Mouse (Mus musculus) gastrocnemius, postnatal 36 days (tissue): ENCODE measurements around the gene Vdr. TPM values are rescaled to one million over a fixed set of nuclear protein-coding genes. Genes with fewer than 3 reads are reported as not detected.

Source experiments
- DNase-seq, 2 experiments: peaks; one replicate each; pipeline ENCODE4 v3.0.0; 2022
- intact Hi-C: fragments of 180-260 bp; cut with DNase I; formaldehyde crosslinking; loops from one replicate; pipeline ENCODE4 v1.15.1; 2025
- total RNA-seq, 2 experiments: library from RNA; stranded (reverse); gene quantifications; 2 replicates each; pipeline ENCODE4 v1.2.3; 2021

The Vdr gene
- total RNA-seq, 2 experiments from 2014 or later = 0.13 to 0.15 TPM

DNA sequence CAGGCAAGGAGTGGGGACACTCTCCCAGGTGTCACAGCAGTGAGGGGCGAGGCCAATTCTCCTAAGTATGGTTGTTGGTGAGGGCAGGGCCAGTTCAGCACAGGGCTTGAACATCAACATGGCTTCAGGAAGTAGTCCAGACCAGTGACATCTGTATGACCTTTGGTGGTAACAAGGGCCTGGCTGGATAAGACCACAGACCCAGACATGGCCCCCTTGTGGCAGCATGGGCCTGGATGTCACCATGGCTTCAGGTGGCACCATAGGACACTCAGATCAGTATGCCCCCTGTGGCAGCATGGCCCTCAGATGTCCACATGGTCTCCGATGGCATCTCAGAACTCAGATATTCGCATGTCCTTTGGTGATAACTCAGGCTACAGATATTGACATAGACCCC is 58.1 kb downstream of the Vdr start:
- no peak for DNase-seq
- intact Hi-C loops = loop anchor here (5.0 kb wide), 1 partner anchor 100 kb away; no protein-coding TSS in a partner anchor

DNA sequence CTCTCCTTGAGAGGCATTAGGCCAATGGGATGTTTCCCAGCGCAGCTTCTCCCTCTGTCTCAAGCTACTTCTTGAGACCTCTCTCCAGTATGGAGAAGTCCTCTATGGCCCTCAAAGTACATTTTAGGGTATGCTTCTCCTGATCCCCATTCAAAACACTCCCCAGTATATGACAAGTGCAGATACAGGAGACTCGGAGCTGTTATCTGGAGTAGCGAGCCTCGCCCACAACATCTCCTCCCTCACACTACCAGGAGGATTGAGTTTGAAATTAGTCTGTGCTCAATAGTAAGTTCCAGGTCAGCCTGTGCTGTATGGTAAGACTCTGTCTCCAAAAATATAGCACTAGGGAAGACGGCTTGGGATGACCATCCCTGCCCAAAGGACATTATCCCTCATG is 59.4 kb downstream of the Vdr start:
- intact Hi-C loops = loop anchor here (2.0 to 5.0 kb wide), 3 partner anchors 42 to 132 kb away; no protein-coding TSS in a partner anchor
- no peak for DNase-seq

DNA sequence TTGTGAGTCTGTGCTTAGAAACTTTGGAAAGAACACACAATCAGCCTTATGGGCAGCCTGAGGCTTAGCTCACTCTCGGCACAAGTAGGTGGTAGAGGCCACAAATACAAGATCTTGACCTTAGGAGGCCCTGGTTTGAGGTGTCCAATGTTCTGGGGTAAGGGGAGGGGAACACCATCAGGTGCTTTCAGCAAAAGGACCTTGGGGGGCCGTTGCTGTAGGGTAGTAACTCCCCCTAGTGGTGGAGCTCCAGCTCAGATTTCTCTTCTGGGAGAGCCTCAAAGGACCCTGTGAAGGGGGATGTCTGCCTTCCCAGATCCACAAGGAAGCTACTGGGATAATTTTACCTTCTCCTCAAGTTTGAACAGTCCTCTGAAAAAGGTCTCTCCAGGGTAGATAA is 60.0 kb downstream of the Vdr start:
- intact Hi-C loops = loop anchor here (1.0 to 5.0 kb wide), 4 partner anchors 42 to 132 kb away; no protein-coding TSS in a partner anchor
- no peak for DNase-seq

DNA sequence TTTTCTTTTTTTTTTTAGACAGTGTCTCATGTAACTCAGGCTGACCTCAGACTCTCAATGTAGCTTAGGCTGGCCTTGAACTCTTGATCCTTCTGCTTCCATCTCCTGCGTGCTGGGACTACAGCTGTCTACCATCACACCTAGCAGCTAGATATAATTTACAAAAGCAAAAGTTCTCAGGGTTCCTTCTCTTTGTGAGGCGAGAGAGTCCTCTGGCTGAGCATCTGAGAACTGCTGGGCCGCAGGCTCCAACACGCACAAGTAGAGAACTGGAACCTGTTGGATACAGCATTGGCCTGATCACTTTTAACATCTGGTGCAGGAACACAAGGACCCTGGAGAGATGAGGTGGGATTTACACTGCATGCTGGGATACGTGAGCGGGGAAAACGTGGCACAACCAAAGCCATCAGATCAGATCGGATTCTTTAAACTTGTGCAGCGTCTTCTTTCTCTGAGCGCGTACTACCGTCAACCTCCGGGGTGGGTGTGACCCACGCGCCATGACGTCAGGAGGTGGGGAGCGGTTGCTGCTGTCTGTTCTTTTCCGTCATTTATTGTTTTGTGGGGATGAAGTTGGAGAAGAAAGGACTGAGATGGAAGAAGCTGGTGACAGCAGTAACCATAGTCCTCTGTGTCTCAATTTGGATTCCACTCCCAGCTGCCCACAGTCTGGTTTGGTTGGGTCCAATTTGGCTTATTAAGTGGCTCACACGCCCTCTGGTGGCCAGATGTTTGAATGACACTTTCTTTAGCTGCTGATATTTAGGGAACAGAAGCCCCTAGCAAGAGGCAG is 61.1 kb downstream of the Vdr start:
- peak; percentile 73 to 75 for DNase-seq
- intact Hi-C loops = loop anchor here (1.0 kb wide), 1 partner anchor 25 kb away; no protein-coding TSS in a partner anchor

DNA sequence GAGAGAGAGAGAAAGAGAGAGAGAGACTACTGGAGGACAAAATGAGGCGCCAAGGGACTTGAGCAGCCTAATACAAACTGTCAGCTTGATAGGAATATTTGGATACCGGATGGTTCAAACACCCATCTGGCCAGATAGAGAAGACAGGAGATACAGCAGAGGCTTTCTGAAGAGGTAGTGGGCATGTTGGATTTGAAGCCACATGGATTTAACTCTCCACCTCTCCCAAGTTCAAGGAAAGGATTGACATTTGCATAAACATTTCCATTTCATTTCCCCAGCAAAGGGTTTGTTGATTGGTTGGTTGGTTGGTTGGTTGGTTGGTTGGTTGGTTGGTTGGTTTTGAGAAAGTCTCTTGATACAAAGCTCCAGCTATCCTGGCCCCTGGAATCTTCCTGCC is 62.6 kb downstream of the Vdr start:
- no peak for DNase-seq
- intact Hi-C loops = no loop called here

DNA sequence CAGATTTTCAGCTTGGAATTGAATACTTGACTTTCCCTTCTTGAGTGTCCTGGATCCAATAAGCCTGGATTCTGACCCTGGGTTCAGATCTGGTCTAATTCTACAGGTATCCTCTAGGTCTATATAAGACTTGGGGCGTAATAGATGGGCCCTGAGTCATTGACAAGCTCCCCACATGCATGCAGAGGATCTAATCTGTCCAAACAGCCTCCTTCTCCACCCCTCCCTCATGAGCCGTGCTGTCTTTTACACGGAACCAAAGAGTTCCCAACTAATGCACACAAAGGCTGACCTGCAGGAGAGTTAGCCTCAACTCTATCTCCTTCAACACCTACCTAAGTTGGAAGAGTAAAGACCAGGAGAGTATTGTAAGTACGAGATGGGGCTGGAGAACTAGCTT is 63.1 kb downstream of the Vdr start:
- no peak for DNase-seq
- intact Hi-C loops = no loop called here

DNA sequence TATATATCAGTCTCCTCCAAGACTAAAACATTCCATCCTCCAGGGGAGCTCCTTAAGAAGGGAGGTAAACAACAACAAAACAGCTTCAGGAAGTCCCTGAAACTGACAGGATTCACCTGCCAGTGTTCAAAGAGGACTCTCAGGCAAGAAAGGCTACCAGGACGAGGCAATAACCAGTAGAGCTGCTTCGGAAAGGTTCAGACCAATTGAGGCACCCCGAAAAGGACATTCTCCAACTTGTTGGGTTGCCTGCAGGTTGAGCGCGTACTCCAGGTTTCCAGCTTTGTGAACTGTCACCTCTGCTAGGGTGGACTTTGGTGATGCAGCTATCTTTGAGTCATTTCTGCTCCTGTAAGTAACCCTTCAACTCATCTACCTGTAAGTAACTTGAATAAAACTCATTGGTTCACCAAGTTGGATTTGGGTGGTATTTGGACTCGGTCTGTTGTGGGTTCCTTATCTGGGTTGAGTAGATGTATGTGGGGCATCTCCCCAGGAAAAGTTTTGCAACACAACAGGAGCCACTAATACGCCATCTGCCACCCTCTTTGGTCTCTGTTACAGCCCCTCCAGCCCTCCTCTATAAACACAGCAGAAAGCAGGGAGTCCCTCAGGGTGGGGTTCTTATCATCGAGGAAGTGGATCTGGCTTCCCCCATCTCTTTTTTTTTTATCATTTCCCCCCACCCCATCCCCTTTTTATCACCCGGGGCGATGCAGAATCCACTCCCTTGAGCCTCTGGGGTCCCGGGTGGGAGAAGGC is 64.1 kb downstream of the Vdr start:
- intact Hi-C loops = no loop called here
- DNase-seq = no peak

DNA sequence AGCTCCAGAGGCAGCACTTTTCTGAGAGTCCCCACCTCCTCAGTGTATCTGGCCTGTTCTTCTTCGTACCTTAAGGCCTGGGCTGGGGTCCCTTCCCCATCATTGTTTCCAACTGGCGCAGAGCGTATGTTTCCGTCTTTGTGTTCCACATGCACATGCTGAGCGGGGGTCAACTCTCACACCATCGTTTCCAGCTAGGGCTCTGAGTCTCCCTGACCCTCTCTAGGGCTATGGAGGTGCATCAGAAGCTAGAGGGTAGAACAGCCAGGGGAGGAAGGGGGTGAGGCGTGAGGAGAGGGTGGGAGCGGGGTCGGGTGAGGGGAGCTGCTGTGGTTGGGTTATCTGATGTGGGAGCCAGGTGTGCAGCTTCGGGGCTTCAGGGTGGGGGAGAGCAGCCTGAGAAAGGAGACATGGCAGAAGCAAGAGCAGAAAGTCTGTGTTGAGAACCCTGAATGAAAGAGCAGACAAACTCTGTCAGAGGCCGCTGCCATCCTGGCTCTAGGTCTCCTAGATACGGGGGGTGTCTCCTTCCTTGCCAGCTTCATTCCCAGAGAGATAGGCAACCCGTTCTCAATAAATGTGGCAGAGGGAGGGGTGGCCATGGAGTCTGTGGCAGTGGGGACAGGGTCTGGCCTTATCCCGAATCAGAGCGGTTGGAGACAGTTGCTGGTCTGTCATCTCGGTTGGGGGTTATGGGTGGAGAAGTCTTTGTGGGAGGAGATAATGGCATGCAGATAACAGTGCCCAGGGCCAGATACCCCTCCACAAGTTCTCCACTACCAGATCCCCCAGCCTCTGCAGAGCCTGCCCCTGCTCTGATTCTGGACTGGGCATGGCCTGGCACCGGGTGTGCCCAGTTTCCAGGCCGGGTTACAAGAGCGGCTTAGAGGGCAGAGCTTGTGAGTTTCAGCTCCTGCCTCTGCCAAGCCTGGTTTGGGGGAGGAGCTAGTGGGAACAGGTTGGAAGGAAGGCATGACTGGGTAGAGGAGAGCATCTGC is 66.1 kb downstream of the Vdr start, which contains the start of gene Hdac7:
TSS of gene Hdac7 (minus strand) at position 466 of the 998 bp plus-strand sequence.
- intact Hi-C loops = no loop called here

DNA sequence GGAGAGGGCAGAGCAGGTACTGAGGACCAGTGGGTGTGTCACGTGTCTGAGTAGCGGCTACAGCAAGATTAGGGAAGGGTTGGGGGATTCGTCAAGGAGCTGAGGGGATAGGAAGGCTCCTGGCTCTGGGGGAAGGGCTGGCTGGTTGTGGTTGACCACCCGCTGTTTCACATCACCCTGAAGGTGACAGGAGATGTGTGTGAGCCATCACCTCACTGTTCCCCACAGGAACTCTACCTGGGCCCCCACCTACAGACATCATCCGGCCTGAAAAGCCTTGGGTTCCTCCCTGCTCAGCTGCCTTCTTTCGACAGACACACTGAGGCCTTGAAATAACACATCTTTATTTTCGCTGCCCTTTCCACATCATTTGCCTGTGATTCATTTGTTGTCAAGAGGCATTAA is 67.2 kb downstream of the Vdr start:
- intact Hi-C loops = no loop called here

More for the DNA sequence above, 66.1 kb downstream of the Vdr start, which contains the start of gene Hdac7:
- DNase-seq = no peak

DNA sequence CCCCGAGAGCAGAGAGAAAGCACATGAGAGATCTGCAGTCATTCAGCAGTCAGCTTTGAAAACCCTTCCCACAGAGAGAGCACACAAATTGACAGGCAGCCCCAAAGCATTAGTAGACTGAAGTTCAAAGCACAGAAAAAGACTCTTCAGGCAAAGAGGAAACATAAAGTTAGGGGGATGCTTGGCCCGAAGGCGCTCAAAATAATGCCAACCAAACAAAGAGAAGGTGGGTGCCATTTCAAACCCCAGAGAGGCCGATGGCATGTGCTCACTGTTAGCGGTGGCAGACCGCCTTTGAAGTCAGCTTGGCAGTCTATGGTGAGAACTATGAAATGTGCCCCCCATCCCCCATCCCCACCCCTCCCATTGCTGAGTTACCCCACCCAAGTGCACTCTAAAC is 68.4 kb downstream of the Vdr start:
- DNase-seq = no peak
- intact Hi-C loops = no loop called here

More for the DNA sequence above, 67.2 kb downstream of the Vdr start:
- no peak for DNase-seq

DNA sequence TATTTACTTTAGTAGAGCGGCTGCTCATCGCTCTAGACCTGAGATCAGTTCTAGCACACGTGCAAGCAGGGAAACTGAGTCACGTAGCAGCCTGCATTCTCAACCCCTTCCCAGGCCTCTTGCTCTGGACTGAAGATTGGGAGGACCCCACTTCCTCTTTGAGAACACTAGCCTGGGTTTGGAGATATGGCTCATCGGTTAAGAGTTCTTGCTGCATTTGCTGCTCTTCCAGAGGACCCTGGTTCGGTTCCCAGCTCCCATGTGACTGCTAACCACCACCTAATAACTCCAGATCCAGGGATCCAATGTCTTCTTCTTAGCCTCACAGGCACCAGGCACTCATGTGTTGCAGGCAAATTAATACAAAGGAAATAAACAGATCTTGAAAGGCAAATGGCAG is 69.0 kb downstream of the Vdr start:
- intact Hi-C loops = no loop called here
- DNase-seq = no peak

DNA sequence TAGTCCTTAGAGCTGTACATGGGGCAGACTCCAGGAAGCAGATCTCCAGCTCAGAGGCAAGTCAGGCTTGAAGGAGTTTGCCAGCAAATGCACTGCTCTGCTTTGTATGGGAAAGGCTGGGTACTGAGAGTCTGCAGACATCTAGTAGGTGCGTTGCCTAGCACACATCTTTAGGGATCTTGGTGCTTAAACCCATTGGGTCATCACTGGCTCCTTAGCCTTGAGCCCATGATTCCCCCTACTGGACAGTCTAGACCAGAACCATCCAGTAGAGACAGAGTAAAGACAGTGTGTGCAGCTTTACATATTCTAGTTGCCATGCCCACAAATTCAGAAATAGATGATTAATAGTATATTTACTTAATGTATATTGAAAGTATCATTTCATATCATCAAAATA is 69.6 kb downstream of the Vdr start:
- intact Hi-C loops = no loop called here
- no peak for DNase-seq

DNA sequence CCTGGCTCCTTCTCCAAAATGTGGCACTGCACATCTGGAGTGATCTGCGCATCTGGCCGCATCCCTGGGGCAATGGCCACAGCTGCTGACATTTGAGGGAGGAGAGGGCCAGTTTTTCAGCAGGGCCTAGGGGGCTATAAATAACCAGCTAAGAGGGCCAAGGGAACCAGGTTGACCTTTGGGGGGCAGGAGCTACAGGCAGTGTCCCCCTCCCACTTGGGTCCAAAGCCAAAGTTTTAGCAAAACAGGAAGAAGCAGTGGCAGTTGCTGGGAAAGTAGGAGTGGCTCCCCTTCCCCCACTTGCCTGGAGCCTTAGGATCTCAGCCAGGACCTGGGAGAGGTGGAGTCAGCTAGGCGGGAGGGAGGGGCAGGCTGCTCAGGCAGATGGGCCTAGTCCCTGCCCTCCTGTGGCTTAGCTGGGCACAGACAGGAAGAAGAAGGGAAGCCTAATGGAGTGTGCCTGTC is 70.4 kb downstream of the Vdr start:
- intact Hi-C loops = no loop called here
- peak; percentile 65 to 77 for DNase-seq

DNA sequence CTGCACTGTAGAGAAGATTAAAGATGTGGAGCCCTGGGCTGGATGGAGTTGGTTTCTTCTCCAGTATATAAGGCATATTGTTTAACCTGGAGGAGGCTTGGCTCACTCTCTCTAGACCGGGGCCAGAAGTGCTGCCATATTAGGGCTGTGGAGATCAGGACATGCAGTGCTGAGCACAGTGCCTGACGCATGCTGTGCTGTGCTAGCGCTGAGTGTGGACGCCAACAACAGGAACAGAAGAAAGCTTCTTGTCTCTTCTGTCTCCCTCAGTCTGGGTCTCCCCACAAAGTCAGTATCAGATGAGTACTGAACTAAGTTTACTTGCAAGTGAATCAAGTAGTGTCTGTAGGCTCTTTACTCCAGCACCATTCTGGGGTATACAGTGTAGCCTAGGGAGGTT is 71.0 kb downstream of the Vdr start:
- DNase-seq = no peak
- intact Hi-C loops = no loop called here

DNA sequence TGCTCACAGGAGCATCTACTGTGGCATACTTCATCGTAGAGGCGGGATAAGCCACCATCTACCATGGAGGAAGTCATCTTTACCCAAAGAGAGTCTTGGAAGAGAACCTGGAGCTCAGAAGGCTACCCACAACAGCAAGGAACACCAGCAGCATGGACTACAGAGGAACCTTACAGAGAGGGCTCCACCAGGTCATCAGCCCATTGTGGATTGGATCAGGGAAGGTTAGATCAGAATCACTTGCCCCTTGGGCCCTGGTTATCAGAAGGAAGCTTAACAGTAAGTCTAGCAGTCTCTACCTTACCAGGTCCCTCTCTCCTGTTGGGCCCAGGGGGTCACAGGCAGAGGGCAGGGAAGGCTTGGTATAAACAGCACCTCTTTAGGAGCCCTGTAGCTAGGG is 71.4 kb downstream of the Vdr start:
- intact Hi-C loops = no loop called here
- no peak for DNase-seq

DNA sequence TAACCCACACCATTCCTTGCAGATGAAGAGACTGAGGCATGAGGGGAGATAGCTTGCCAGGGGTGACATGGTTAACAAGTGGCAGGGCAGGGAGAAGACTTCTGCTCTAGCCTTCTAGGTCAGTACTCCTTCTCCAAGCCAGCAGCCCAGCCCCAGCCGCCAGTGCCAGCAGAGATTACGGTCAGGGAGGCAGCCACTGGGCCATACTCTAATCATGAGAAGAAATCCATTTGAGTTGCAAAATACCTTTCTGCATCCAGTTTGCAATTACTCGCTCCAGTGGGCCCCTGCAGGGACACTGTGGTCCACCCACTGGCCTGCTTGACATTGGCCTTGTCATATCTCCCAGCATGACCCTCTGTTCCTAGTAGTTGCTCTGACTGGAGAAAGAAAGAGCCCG is 72.0 kb downstream of the Vdr start:
- intact Hi-C loops = no loop called here
- peak in 1 of 2 experiments; percentile 45 for DNase-seq

DNA sequence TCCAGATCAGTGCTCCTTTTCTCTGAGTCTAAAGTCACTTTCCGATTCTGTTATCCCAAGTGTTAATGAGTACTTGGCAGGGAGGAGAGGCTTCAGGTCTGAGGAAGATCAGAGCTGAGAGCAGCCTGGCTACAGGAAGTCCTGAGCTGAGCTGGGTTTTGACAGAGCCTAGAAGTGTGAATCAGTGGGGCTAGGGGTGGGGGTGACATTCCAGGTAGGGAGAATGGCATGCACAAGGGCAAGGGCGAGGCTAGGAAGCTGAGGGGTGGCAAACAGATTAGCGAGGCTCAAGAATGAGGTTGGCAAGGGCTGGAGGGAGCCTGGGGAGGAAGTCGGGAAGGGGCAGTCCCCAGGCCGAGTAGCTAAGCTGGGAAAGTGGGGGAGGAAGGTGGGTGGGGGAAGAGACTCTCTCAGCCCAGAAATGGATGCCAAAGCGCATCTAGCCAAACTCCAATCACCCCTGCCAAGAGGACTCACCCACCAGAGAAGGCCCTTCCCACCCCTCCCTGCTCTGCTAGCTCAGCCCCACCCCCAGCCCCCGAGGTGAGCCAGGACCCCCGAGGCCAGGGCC is 72.9 kb downstream of the Vdr start:
- peak in 1 of 2 experiments; percentile 50 for DNase-seq
- intact Hi-C loops = no loop called here

DNA sequence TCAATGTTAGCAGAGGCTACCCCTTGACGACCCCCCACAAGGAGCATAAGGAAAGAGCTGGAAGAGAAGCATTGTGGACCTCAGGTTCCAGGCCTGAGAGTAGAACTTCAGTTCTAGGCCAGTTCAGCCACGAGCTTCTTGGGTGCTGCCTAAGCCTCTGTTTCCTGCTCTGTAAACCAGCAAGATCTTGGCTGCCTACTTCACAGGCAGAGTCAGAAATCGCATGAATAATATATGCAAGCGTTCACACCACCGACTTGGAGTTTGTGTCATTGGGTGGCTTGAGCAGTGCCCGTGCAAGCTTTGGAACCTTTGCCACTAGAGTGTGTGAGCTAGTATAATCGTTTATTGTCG is 73.6 kb downstream of the Vdr start:
- intact Hi-C loops = no loop called here
- no peak for DNase-seq

DNA sequence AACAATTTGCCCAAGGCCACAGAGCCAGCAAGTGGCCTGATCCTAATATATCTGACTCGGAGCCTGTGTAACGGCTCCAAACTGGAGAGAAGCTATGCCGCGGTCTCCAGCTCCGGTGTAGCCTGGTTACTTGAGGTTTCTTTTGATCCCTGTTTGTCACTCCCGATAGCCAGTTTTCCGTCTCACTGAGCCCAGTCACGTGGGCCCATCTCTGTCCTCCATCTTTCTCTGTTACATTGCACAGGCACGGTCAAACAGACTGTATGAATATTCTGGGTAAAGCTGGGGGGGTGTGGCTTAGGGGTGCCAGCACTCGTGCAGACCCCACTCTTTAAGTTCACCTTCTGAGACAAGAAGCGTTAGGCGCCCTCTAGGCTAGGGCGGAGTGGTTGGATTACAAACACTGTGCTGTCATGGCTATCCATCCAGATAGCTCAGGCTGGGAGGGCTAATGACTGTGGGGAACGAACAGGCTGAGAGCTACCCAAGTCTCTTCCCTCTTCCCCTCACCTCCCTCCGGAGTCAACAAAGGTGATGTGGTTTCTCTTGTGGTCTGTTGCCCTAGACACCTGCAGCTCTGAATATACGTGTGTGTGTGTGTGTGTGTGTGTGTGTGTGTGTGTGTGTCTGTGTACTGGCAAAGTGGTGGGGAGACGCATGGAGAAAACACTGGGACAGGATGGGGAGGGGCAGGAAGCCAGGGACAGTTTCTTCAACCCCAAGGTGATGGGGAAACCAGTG is 74.1 kb downstream of the Vdr start:
- DNase-seq = no peak
- intact Hi-C loops = no loop called here
